Mouse (Mus musculus) thymus, postnatal 14 days (tissue): ENCODE results near the gene Gm20388.
"Not testable (repeated sequence)": the region's sequence is repeated elsewhere in the genome, so short reads cannot be mapped to it uniquely, and the experiment has no call there.

Experiments
- DNase-seq: peaks from one replicate; pipeline ENCODE4 v3.0.0; 2021

Gene Gm20388

GRCm38 (mm10) chr8:123527720-123528489 is 3617.3 kb downstream of the Gm20388 start:
- no peak for DNase-seq

GRCm38 (mm10) chr8:123536242-123536989 is 3625.8 kb downstream of the Gm20388 start:
- DNase-seq = no peak

- no peak for DNase-seq
Observed at GRCm38 (mm10) chr8:123536990-123537380, 3626.3 kb downstream of the Gm20388 start.

GRCm38 (mm10) chr8:123537641-123538040 is 3627.0 kb downstream of the Gm20388 start:
- DNase-seq = peak; percentile 28

- DNase-seq = not testable (repeated sequence)
Observed at GRCm38 (mm10) chr8:123564221-123564620, 3653.6 kb downstream of the Gm20388 start.

- peak; percentile 10 for DNase-seq
Observed at GRCm38 (mm10) chr8:123575386-123575785, 3664.7 kb downstream of the Gm20388 start.

GRCm38 (mm10) chr8:123600666-123601172 is 3690.1 kb downstream of the Gm20388 start:
- DNase-seq = peak; percentile 5

GRCm38 (mm10) chr8:123601457-123601856 is 3690.8 kb downstream of the Gm20388 start:
- DNase-seq = not testable (repeated sequence)

GRCm38 (mm10) chr8:123612652-123613051 is 3702.0 kb downstream of the Gm20388 start:
- peak; percentile 2 for DNase-seq

GRCm38 (mm10) chr8:123623523-123623922 is 3712.9 kb downstream of the Gm20388 start:
- DNase-seq = not testable (repeated sequence)

GRCm38 (mm10) chr8:123624274-123624673 is 3713.6 kb downstream of the Gm20388 start:
- no peak for DNase-seq

- no peak for DNase-seq
Observed at GRCm38 (mm10) chr8:123624702-123625101, 3714.1 kb downstream of the Gm20388 start.

GRCm38 (mm10) chr8:123625717-123626116 is 3715.1 kb downstream of the Gm20388 start:
- DNase-seq = no peak

GRCm38 (mm10) chr8:123627410-123628147 is 3716.9 kb downstream of the Gm20388 start:
- peak; percentile 12 for DNase-seq

GRCm38 (mm10) chr8:123628253-123628967 is 3717.8 kb downstream of the Gm20388 start:
- peak; percentile 49 for DNase-seq

GRCm38 (mm10) chr8:123628968-123629755 is 3718.5 kb downstream of the Gm20388 start:
- peak; percentile 55 for DNase-seq

- DNase-seq = no peak
Observed at GRCm38 (mm10) chr8:123630058-123630457, 3719.4 kb downstream of the Gm20388 start.

GRCm38 (mm10) chr8:123630841-123631251 is 3720.2 kb downstream of the Gm20388 start:
- DNase-seq = no peak

- DNase-seq = not testable (repeated sequence)
Observed at GRCm38 (mm10) chr8:123631746-123632145, 3721.1 kb downstream of the Gm20388 start.

- DNase-seq = no peak
Observed at GRCm38 (mm10) chr8:123632257-123632656, 3721.6 kb downstream of the Gm20388 start.

- no peak for DNase-seq
Observed at GRCm38 (mm10) chr8:123633801-123634200, 3723.2 kb downstream of the Gm20388 start.
